Mouse (Mus musculus) 3T3-L1 (cell line): ENCODE data around the gene Mospd2.
A peak's percentile ranks its signal among the peaks of the same experiment; 100 is the strongest.

Experiments
- DNase-seq: peaks from one replicate; pipeline ENCODE4 v3.0.0-alpha.2; 2015; ENCODE audit warnings: low read depth, low spot score

The Mospd2 gene

DNA sequence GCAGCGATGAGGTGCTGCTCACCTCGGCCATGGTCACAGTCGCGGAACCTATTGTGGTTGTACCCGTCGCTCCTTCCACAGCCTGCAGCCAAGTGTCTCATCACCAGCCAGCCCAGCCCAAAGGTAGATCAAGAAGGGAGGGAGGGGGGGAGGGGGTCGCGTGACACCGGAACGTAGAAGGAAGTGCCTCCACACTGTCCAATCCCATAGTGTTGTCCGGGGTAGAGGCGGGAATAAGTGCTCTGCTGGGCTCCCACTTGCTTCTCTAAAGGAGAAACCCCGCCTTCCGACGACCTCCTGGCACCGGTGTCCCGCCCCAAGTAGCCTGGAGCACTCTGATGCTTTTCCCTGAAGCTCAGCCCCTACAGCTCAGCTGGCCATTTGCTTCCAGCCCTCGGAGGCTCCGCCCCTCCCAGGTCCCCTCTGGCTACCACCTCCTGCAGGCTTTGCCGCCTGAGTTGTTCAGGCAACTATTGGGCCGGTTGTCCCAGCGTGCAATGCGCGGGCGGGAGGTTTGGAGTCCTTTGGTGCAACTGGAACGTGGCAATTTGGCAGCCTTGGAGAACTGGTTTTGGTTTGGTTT is at the start of gene Mospd2, which contains the start of gene Fancb:
Mospd2 (minus strand) TSS at position 183 of the 583 bp plus-strand sequence.
Fancb (plus strand) TSS at position 400 of the 583 bp plus-strand sequence.
- peak; percentile 98 for DNase-seq

DNA sequence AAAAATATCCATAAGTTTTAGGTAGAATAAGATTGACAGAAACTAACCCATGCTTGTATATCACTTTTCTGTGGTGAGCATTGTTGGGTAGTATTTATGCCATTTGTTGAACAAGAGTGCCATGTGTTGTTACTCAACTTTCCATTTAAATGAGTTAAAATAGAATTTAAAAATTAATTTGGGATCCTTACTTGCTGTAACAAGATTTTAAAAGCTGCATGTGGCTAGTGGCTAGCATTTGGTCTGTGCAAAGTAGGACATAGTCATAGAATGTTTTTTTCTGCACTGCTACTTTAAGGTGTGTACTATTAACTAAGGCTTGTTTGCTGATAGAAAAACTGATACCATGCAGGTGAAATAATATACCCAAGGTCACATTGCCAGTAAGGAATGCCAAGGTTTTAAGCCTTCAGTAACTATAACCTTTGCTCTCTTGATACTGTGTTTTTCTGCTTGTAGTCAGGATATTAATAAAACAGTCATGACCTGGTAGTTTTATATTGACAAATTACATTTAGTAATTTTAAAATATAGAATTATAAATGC is 24.7 kb upstream of the Mospd2 start, which contains the start of gene Gm17604:
Gm17604 (minus strand) TSS at position 51 of the 546 bp plus-strand sequence.
- DNase-seq, result no peak

DNA sequence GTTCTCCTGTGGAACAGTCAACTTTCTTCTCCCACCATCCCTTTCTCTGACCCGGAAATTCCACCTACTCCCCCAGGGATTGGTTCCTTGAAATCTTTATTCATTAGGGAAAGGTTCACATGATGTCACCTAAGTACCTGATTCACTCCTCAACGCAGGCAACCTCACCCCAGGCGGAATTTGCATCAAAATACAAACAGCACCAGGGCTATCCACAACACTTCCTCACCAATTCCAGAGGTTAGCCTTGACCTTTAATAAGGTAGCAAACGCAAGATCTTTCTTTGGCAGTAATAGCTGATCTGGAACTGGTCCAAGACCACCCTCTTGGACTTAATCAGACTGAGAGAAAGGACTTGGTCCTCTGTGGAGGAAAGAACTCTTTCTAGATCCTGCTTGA is 23.0 kb upstream of the Mospd2 start:
- no peak for DNase-seq

DNA sequence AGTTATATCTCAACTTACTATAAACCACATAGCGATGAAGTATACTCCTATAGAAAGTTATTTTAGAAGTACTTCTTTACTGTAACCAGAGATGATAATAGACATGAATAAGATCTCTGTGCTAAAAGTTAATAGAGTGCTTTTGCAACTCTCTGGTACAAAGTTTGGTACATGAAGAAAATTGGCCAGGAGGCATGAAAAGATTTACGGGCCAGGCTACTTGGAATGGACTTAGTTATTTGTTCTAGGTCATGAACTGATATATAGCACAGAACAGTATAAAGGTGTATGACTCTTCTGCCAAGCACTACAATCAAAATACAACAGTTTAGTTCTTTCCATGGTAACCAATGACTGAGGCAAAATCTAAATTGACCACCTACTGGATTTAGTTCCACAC is 1.3 kb downstream of the Mospd2 start:
- no peak for DNase-seq

DNA sequence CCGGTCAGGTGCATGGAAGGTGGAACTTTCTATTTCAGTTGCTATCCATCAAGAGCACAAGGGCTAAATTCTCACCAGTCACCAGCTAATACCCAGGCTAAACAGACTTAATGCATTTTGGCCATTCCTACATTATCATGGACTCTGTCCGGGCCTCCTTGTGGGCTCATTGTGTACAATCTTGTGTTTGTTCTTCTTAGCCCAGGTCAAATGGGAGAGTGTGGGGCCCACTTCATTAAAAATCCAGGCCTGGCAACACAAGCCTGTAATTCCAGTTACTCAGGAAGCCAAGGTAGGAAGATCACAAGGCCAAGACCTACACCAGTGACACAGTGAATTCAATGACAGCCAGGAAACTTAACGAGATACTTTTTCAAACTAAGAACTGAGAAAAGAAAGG is 9.0 kb downstream of the Mospd2 start:
- DNase-seq, result no peak

DNA sequence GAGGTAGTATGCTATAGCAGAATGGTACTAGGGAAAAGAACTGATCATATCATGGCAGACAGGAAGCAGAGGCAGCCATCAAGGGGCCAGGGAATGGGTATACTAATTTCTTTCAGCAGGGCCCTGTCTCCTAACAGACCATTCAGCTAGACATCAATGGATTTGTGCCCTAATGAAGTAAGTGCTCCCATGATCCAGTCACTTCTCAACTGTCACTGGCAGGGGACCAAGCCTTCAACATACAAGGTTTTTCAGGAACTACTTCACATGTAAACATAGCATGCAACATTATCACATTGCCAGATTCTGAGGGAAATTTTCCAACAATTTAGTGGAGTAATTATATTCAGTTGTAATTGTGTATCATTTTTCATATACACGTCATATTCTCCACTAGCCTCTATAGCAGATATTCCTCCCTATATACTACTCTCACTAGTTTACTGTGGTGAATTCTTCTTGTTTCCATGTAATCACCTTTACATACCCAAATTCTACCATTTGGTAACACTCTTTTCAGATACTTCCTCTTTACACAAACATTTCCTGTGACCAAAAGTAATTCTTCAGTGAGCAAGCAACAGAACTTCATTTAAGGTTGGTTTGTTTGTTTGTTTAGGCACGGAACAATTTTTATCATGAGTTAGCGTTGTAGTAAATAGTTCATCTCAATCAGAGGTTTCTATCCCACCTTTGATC is 14.3 kb downstream of the Mospd2 start:
- no peak for DNase-seq

DNA sequence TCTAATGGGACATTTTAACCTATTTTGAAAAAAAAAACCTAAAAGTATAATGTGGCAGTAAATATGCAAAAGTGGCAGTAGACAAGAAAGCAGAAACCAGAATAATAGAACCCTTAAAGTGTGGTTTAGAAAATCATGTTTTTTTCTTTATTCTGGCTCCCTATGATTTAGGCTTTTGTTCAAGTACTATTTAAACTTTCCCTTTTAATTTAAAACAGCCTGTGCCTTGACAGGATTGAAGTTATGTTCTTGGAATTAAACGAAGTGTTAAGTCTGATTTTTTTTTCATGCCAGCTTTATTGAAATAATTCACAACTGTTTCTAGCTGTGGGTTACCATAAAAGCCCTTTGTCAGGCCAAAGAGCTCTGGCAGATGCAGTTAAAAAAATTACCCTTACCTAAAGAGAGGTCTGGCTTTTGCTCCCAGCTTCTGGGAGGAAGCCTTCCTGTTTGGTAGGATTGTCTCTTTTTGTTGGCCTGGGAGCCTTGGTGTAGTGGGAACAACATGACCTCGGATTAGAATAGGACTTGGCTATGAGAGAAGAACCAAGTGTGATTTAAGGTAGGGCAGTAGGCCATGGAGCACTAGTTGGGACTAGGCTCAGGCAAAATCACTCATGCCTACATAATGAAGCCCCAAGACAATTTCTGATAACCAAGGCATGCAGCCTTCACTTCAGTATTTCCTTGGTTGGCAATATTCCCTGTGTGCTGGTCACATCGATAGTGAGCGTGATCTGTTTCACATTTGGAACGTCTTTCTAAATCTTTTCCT is 27.4 kb downstream of the Mospd2 start:
- no peak for DNase-seq

DNA sequence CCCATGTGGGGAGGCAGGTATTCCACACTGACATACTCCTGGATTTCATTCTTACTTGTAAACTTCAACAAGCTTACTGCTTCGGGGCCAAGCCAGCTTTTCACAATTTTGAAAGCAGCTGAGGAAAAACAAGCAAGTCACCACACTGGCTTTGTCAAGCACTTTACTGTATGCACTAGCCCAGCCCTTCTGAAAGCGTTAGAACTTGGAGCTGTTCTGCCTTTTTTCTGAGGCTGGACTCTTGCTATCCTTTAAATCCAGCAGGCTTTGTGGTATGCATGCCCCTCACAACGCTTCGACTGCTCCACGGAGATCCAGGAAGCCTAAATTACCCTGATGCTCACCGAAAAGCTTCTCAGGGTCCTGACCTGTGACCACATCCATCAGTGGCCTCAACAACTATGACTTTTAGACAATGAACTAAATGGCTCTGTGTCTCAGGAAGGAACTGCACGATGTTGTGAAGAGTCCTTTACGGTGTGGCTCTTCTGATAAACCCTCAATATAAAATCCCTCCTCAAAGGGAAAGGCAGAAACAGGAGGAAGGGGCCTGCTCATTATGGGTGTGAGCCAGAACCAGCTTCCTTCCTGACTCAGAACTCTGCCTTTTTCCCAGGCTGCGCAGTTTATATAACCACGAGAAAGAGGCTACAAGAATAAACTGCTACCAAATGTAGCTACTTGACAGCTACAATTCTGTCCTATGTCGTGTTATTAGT is 28.2 kb downstream of the Mospd2 start:
- DNase-seq, result no peak

DNA sequence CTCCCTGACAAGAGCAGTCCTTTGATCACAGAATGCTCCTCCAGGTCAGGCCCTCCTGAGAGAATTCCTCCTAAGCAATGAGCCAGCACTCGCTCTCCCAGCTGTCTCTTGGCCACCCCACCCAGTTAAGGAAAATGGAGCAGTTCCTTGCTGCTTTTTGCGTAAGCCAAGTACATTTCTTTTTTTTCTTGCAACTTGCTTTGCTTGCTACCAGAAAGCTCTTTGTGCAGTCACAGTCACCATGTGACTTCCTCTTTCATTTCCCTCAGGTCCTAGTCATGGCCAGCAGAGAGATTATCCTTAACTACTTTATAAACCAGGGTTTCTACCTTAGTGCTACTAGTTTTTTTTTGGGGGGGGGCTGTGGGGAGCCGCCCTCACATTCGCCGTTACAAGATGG is 38.6 kb downstream of the Mospd2 start:
- no peak for DNase-seq

DNA sequence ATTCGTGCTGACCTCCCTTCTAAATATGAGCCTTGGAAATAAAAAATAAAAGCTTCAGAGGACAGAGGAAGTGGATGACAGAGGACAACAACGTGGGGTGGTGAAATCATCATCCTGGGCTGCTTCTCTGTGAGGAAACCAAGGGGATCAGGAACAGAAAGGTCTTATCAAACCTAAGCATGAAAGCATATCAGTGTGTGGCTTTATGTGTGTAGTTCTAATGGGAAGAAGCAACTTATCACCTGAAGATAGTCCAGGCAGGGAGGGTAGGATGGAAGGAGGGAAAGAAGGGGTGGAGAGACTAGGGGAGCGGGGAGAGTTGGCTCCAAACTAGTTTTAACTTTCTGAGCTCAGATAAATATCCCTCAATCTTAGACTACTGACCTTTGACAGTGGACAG is 67.2 kb downstream of the Mospd2 start:
- no peak for DNase-seq

DNA sequence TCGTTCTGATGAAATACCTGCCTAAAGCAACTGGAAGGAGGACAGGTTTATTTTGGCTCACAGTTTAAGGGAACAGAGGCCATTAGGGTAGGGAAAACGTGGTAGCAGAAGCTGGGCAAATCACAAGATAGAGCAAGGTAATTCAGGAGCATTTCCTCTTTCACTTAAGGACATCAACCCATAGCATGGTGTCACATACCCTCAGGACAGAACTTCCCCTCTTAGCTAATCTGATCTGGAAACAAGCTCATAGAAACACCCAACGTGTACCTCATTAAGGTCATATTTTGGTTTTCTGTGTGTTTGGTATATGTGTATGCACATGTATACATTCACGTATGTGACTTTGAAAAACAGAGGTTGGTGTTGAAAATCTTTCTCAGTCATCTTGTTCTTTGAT is 68.0 kb downstream of the Mospd2 start:
- DNase-seq, result no peak

DNA sequence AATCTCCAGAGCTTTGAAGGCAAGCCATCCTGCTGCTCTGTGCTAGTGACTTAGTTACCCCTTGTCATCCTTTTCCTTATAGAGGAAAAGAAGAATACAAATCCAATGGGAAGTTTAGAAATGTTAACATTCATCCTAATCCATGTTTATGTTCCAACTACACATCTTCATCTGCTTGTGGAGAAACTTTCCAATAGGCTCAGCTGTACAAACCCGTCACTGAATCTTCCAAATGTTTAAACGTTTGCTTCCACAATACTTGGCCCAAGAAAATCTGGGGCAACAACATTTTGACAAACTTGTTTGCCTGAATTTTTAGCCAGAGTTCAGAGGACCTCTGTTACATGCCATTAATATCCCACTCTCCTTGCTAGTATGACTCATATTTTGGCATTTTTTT is 78.3 kb downstream of the Mospd2 start:
- DNase-seq, result no peak

DNA sequence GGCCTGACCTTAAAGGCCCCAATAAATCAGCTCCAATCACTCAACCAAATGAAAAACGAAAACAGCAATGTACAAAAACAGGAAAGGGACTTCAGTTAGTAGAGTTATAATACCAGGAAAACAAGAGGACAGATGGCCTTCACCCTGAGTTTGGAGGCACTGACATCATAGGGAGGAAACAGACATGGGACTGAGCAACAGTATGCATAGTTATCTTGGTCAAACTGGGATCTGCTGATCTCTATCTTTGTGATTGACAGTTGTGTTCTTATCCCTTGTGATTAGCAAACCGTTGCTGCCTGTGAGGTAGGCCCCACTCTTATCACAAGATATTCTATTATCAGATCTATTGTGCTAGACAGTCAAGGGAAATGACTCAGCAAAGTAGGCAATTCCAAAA is 80.4 kb downstream of the Mospd2 start:
- DNase-seq, result no peak

DNA sequence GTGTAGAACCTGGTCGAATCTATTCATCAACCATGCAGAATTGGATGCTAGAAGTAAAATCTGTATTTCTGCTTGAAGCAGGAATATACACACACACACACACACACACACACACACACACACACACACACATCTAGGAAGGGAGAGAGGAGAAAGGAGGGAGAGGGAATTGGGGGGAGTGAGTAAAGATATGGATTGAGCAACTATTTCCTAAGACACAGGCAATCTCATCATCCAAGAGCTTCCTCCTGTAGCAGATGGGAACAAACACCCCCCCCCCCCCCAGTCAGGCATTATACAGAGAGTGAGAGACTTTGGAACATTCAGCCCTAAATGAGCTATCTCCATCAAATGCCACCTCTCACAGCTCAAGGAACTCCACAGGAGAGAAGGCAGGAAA is 93.9 kb downstream of the Mospd2 start:
- no peak for DNase-seq
